Mouse (Mus musculus) limb, embryonic 13.5 days (tissue): ENCODE data around the gene Jak1. TPM values are rescaled to one million over a fixed set of nuclear protein-coding genes. Genes with fewer than 3 reads are reported as not detected.
A peak's percentile ranks its signal among the peaks of the same experiment; 100 is the strongest.

ENCODE experiments used
- ATAC-seq: fragments of 200-750 bp; cut with Nextera tagmentation; 2 replicates; pipeline ENCODE4 v1.8.0; 2017; ENCODE audit warnings: low read depth, moderate number of reproducible peaks, moderate TSS enrichment; ENCODE audit not compliant: low FRiP score
- H3K27ac ChIP-seq: fragments of 300-500 bp; sonication (generic); 2 replicates; pipeline ENCODE4 v1.5.1; 2015; ENCODE audit warnings: inconsistent platforms, mild to moderate bottlenecking, moderate library complexity
- H3K27me3 ChIP-seq: fragments of 300-500 bp; sonication (generic); 2 replicates; pipeline ENCODE4 v1.6.1; 2015; ENCODE audit warnings: mild to moderate bottlenecking, inconsistent platforms
- H3K36me3 ChIP-seq: fragments of 300-500 bp; sonication (generic); 2 replicates; pipeline ENCODE4 v1.6.1; 2015; ENCODE audit warnings: inconsistent platforms, mild to moderate bottlenecking, moderate library complexity
- H3K4me1 ChIP-seq: fragments of 300-500 bp; sonication (generic); 2 replicates; pipeline ENCODE4 v1.6.1; 2015; ENCODE audit warnings: inconsistent platforms
- H3K4me2 ChIP-seq: fragments of 300-500 bp; sonication (generic); replicated peaks from 2 replicates; pipeline ENCODE4 v1.6.1; 2015; ENCODE audit warnings: inconsistent platforms, mild to moderate bottlenecking, moderate library complexity
- H3K4me3 ChIP-seq: fragments of 300-500 bp; sonication (generic); 2 replicates; pipeline ENCODE4 v1.5.1; 2015; ENCODE audit warnings: moderate library complexity, mild to moderate bottlenecking, inconsistent platforms
- H3K9ac ChIP-seq: fragments of 300-500 bp; sonication (generic); 2 replicates; pipeline ENCODE4 v1.6.1; 2015; ENCODE audit warnings: mild to moderate bottlenecking, inconsistent platforms
- H3K9me3 ChIP-seq: fragments of 300-500 bp; sonication (generic); 2 replicates; pipeline ENCODE4 v1.6.1; 2016; ENCODE audit warnings: inconsistent platforms
- WGBS: fragments of 180-500 bp; shearing (Covaris S2); methylation state at CpG from one replicate; pipeline ENCODE4 v1.1.7; 2015; 5-methylcytosine and 5-hydroxymethylcytosine counted together
- polyA plus RNA-seq: library from polyadenylated mRNA; unstranded; fragments of >200 nt; fragmentation: Nextera tagmentation; extraction: Ambion mirVana; gene quantifications from 2 replicates; pipeline ENCODE4 v1.2.1, GENCODE M21; 2015

Jak1 gene
- polyA plus RNA-seq, 1 experiment from 2014 or later, result 88.0 TPM

- no peak overlapping the region for H3K4me3 ChIP-seq
- no peak overlapping the region for H3K4me2 ChIP-seq
- H3K27ac ChIP-seq, result no peak overlapping the region
- H3K4me1 ChIP-seq, result peaks cover 6% of the 10 kb centered on the region; the same call in 1 of the 2 replicates
- no peaks in the 10 kb centered on the region for H3K9me3 ChIP-seq
- no peak for ATAC-seq
- H3K36me3 ChIP-seq, result peaks cover 69% of the 10 kb centered on the region
- H3K9ac ChIP-seq, result no peak overlapping the region
- 71% methylated on average over 2 of the region's 2 CpGs for WGBS
- no peaks in the 10 kb centered on the region for H3K27me3 ChIP-seq
These were observed 92.3 kb downstream of the Jak1 start for GRCm38 (mm10) chr4:101172738-101173137.

GRCm38 (mm10) chr4:101168189-101168778 lies 96.8 kb downstream of the Jak1 start:
- Histone ChIP-seq H3K27ac (no peak overlapping the region), H3K9me3 (no peaks in the 10 kb centered on the region), H3K4me2 (no peak overlapping the region), H3K9ac (no peak overlapping the region), H3K27me3 (no peaks in the 10 kb centered on the region), H3K36me3 (peaks cover 68% of the 10 kb centered on the region), H3K4me1 (peaks cover 6% of the 10 kb centered on the region; the same call in 1 of the 2 replicates), H3K4me3 (no peak overlapping the region)
- 54% methylated on average over 6 of the region's 6 CpGs for WGBS
- ATAC-seq, result no peak

DNA sequence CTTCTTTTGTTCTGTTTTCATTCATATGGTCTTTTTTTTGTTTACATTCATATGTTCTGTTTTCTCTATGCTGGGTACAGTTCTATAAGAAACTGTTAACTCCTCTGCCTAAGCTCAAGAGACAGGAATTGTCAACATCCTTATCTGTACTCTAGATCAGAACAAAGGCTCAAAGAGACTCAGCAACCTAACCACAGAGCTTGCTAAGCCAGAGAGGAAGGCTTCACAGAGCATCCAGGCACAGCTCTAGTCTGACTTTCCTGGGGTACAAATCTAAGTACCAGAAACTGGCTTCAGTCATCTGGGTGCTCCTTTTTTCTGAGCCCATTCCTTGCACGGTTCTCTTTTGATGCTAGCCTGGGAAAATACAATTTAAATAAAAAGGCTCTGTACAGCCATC lies 97.3 kb downstream of the Jak1 start:
- peaks cover 68% of the 10 kb centered on the region for H3K36me3 ChIP-seq
- H3K4me3 ChIP-seq, result no peak overlapping the region
- no peak overlapping the region for H3K4me2 ChIP-seq
- H3K27ac ChIP-seq, result no peak overlapping the region
- ATAC-seq, result no peak
- no peaks in the 10 kb centered on the region for H3K9me3 ChIP-seq
- no peak overlapping the region for H3K9ac ChIP-seq
- WGBS, result 94% methylated on average over 1 of the region's 1 CpGs
- no peaks in the 10 kb centered on the region for H3K27me3 ChIP-seq
- H3K4me1 ChIP-seq, result peaks cover 6% of the 10 kb centered on the region; the same call in 1 of the 2 replicates

GRCm38 (mm10) chr4:101165776-101166175 lies 99.3 kb downstream of the Jak1 start:
- Histone ChIP-seq H3K36me3 (peaks cover 79% of the 10 kb centered on the region), H3K4me1 (peaks cover 6% of the 10 kb centered on the region; the same call in 1 of the 2 replicates), H3K27me3 (no peaks in the 10 kb centered on the region), H3K9ac (no peak overlapping the region), H3K9me3 (no peaks in the 10 kb centered on the region), H3K4me3 (no peak overlapping the region), H3K4me2 (no peak overlapping the region), H3K27ac (no peak overlapping the region)
- no peak for ATAC-seq
- 87% methylated on average over 4 of the region's 4 CpGs for WGBS

DNA sequence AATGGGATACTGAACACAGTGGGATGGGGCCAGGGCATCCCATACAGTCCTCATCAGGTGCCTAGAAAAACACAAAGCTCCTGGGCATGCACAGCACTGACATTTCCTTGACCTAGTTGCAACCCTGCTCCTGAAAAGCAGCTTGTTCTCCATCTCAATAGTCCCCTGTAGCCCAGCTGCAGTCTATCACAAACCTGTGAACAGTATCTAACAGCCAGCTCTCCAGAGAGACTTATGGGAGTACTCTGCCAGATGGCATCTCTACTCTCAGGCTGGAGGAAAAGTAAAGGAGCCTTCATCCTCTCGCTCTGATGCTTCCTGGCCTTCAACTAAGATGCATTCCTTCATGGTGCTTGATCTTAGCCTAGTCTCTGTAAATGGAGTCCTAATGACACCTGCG lies 100.4 kb downstream of the Jak1 start:
- no peak overlapping the region for H3K27ac ChIP-seq
- no peak overlapping the region for H3K4me3 ChIP-seq
- no peak overlapping the region for H3K4me2 ChIP-seq
- peaks cover 7% of the 10 kb centered on the region for H3K4me1 ChIP-seq
- H3K9ac ChIP-seq, result no peak overlapping the region
- H3K9me3 ChIP-seq, result no peaks in the 10 kb centered on the region
- H3K36me3 ChIP-seq, result peaks cover 78% of the 10 kb centered on the region
- H3K27me3 ChIP-seq, result no peaks in the 10 kb centered on the region
- no peak for ATAC-seq
- 83% methylated on average over 2 of the region's 2 CpGs for WGBS

GRCm38 (mm10) chr4:101164189-101164588 lies 100.9 kb downstream of the Jak1 start:
- WGBS, result 96% methylated on average over 2 of the region's 2 CpGs
- H3K36me3 ChIP-seq, result peaks cover 73% of the 10 kb centered on the region
- H3K4me2 ChIP-seq, result no peak overlapping the region
- H3K4me1 ChIP-seq, result peaks cover 11% of the 10 kb centered on the region
- no peaks in the 10 kb centered on the region for H3K27me3 ChIP-seq
- H3K4me3 ChIP-seq, result no peak overlapping the region
- ATAC-seq, result no peak
- no peaks in the 10 kb centered on the region for H3K9me3 ChIP-seq
- H3K27ac ChIP-seq, result no peak overlapping the region
- H3K9ac ChIP-seq, result no peak overlapping the region

- ATAC-seq, result no peak
- 95% methylated on average over 1 of the region's 1 CpGs for WGBS
- no peaks in the 10 kb centered on the region for H3K9me3 ChIP-seq
- H3K36me3 ChIP-seq, result peaks cover 88% of the 10 kb centered on the region
- H3K27me3 ChIP-seq, result no peaks in the 10 kb centered on the region
- H3K27ac ChIP-seq, result no peak overlapping the region
- H3K4me1 ChIP-seq, result peaks cover 15% of the 10 kb centered on the region
- no peak overlapping the region for H3K4me2 ChIP-seq
- H3K4me3 ChIP-seq, result no peak overlapping the region
- no peak overlapping the region for H3K9ac ChIP-seq
These were observed 104.3 kb downstream of the Jak1 start for GRCm38 (mm10) chr4:101160821-101161220.

GRCm38 (mm10) chr4:101159191-101159764 lies 105.8 kb downstream of the Jak1 start:
- H3K27me3 ChIP-seq, result no peaks in the 10 kb centered on the region
- H3K36me3 ChIP-seq, result peaks cover 88% of the 10 kb centered on the region
- 0 out of 2 replicates have a peak, but pooled peaks have one; percentile 21 for ATAC-seq
- no peak overlapping the region for H3K9ac ChIP-seq
- WGBS, result 45% methylated on average over 12 of the region's 12 CpGs
- H3K4me2 ChIP-seq, result no peak overlapping the region
- peak overlapping the region; percentile 16; the same call in 1 of the 2 replicates for H3K27ac ChIP-seq
- no peaks in the 10 kb centered on the region for H3K9me3 ChIP-seq
- H3K4me3 ChIP-seq, result no peak overlapping the region
- H3K4me1 ChIP-seq, result peaks cover 15% of the 10 kb centered on the region

DNA sequence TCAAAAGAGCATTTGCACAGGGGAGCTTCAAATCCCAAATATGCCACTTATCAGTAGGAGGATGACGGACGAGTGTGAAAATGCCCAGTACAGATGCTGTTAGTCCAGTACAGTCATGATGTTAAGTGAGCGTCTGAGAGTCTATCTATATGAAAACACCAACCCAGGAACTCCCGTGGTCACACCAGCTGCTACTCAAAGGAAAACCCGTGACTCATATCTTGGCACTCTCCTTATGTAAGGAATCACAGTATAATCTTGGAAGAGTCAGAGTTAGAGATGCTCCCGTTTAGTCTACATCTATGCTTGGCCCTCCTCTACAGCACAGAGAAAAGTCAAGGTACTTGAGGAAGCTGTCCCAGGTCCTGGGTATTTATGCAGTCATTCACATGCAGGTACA lies 106.8 kb downstream of the Jak1 start:
- Histone ChIP-seq H3K4me1 (peaks cover 15% of the 10 kb centered on the region), H3K4me2 (no peak overlapping the region), H3K27ac (no peak overlapping the region), H3K9ac (no peak overlapping the region), H3K27me3 (no peaks in the 10 kb centered on the region), H3K36me3 (peaks cover 86% of the 10 kb centered on the region), H3K4me3 (no peak overlapping the region), H3K9me3 (no peaks in the 10 kb centered on the region)
- WGBS, result 93% methylated on average over 6 of the region's 6 CpGs
- ATAC-seq, result no peak

DNA sequence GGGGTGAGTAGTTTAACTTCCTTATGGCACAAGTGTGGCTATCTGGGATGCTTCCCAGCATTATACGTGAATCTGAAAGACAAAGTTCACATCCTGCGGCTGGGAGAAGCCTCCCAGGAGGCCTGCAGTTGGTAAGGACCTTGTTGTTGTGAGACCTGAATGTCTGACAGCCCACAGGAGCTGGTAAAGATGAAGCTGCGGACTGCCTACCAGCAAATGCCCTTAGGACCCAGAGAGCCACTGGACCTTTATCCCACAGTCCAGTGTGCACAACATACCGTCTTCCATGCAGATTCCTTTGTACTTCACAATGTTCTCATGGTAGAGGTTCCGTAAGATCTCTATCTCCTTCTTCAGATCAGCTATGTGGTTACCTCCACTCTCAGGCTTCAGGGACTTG lies 107.6 kb downstream of the Jak1 start:
- Histone ChIP-seq H3K4me2 (no peak overlapping the region), H3K36me3 (peaks cover 85% of the 10 kb centered on the region), H3K9me3 (no peaks in the 10 kb centered on the region), H3K4me1 (peaks cover 15% of the 10 kb centered on the region), H3K9ac (no peak overlapping the region), H3K4me3 (no peak overlapping the region), H3K27ac (no peak overlapping the region), H3K27me3 (no peaks in the 10 kb centered on the region)
- WGBS, result 88% methylated on average over 5 of the region's 5 CpGs
- no peak for ATAC-seq

DNA sequence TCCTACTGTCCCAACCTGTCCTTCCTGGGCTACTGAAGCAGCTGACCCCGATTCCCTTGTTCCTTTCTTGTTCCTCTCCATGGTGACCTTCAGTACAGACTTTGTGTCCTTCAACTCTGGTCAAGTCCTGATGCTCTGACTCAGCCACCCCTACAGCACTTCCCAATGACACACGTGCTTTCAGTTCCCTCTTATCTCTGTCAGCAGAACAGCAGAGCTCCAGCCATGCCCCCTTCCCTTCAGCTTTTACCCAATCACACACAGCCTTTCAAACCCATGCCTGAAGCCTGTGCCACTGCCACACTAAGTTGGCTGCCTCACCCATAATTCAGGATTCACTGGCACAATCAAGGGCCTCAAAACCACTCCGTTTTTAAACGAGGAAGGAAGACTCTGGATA lies 109.5 kb downstream of the Jak1 start:
- no peak overlapping the region for H3K4me2 ChIP-seq
- no peak overlapping the region for H3K4me3 ChIP-seq
- H3K9ac ChIP-seq, result no peak overlapping the region
- H3K4me1 ChIP-seq, result peaks cover 15% of the 10 kb centered on the region
- no peak overlapping the region for H3K27ac ChIP-seq
- no peaks in the 10 kb centered on the region for H3K9me3 ChIP-seq
- H3K36me3 ChIP-seq, result peaks cover 84% of the 10 kb centered on the region
- 82% methylated on average over 4 of the region's 4 CpGs for WGBS
- H3K27me3 ChIP-seq, result no peaks in the 10 kb centered on the region
- no peak for ATAC-seq

GRCm38 (mm10) chr4:101146891-101147655 lies 118.0 kb downstream of the Jak1 start:
- no peak overlapping the region for H3K4me3 ChIP-seq
- no peak overlapping the region for H3K27ac ChIP-seq
- 91% methylated on average over 11 of the region's 11 CpGs for WGBS

More at GRCm38 (mm10) chr4:101146891-101147655, 118.0 kb downstream of the Jak1 start:
- ATAC-seq, result no peak
- H3K4me2 ChIP-seq, result no peak overlapping the region
- no peaks in the 10 kb centered on the region for H3K27me3 ChIP-seq
- H3K9ac ChIP-seq, result no peak overlapping the region
- H3K36me3 ChIP-seq, result peaks cover 44% of the 10 kb centered on the region
- no peaks in the 10 kb centered on the region for H3K9me3 ChIP-seq
- peaks cover 9% of the 10 kb centered on the region for H3K4me1 ChIP-seq
